Mouse (Mus musculus) kidney, adult 2 months (tissue): ENCODE results near the gene 9230104L09Rik.

Experiments used
- CTCF ChIP-seq: fragments of 200-500 bp; conservative IDR thresholded peaks from 2 replicates; pipeline ENCODE4 v1.5.1; 2011; ENCODE audit warnings: low read depth, mild to moderate bottlenecking, control low read depth, low read length, moderate library complexity, mixed read lengths; ENCODE audit not compliant: insufficient read depth, insufficient read length
- POLR2A ChIP-seq: fragments of 200-500 bp; IDR thresholded peaks from one replicate; pipeline ENCODE4 v1.6.1; 2011; ENCODE audit warnings: low read depth, low read length, control low read depth

- TF ChIP-seq POLR2A (no peak), CTCF (no peak)
Measured at GRCm38 (mm10) chr2:148878641-148879130, 13.8 kb upstream of the 9230104L09Rik start.
